Mouse (Mus musculus) fat pad, adult 2 months (tissue): Measurements from ENCODE around the gene Gm2004.
"Not testable (repeated sequence)": the region's sequence is repeated elsewhere in the genome, so short reads cannot be mapped to it uniquely, and the experiment has no call there.

Experiments used
- DNase-seq: peaks from one replicate; pipeline ENCODE4 v3.0.0-alpha.2; 2011; ENCODE audit warnings: low read depth, low spot score; ENCODE audit errors: extremely low read depth

Gene Gm2004

DNA sequence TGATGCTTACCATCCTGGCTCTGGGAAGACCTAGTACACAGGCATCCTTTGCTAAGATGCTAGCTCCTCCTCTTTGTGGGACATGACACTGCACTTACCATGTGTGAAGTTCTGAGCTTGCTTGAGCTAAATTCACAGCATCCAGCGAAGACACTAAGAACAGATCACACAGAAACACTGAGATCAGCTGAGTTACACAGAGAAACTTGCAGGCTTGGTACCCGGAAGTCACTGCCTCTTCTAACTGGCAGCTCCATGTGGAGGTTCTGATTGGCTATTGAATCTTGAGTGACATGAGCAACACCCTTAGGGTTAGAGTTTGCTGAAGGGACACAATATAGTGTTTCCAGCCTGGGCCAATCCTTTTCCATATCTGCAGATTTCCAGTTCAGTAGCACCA, at the start of gene Gm2004:
Gene Gm2004, minus strand, starts transcription at position 101 of the 400 bp plus-strand sequence.
- not testable (repeated sequence) for DNase-seq
